Mouse (Mus musculus): Measurements from ENCODE around the gene Ptges3l. TPM values are rescaled to one million over a fixed set of nuclear protein-coding genes. Genes with fewer than 3 reads are reported as not detected.
A peak's percentile ranks its signal among the peaks of the same experiment; 100 is the strongest.
"Not testable (repeated sequence)": the region's sequence is repeated elsewhere in the genome, so short reads cannot be mapped to it uniquely, and the experiment has no call there.

Gene Ptges3l
- 12.8 and 13.4 TPM in 2 replicates for polyA plus RNA-seq (2015; fragmentation: Nextera tagmentation; extraction: Ambion mirVana)

DNA sequence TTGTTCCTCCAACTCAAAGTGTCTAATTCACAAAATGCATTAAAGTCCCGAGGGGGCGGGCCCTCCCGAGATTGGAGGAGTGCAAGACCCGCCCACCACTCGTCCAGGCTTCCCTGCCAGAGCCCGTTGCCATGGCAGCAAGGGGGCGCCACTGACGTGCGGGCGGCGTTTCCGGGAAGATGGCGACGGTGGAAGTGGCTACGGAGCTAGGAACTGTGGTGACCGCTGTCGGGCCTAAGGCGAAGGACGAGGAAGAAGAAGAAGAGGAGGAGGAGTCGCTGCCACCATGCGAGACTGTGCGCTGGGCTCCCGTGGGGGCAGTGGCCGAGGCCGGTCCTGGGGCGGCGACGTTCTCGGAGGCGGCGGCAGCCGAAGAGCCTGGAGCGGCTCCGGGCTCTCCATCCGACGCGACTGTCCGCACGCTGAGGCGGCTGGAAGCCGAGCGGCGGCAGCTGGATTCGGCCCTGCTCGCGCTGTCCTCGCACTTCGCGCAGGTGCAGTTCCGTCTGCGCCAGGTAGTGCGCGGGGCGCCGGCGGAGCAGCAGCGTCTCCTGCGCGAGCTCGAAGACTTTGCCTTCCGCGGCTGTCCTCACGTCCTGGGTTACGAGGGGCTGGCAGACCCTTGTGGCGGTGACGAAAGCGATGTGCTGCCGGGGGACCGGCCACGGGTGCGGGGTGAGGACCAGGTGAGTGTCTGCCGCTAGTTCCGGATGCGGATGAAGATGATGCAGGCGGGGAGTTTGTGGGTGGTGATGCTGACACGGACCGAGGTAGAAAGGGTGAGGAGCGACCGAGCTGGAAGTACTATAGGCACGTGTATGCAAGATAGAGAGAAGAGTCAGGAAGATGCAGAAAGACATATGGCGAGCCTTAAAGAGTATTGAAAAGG, at the start of gene Ptges3l, which contains the start of gene Rundc1:
Gene Ptges3l, minus strand, starts transcription at position 409 of the 889 bp plus-strand sequence.
Gene Rundc1, plus strand, starts transcription at position 161 of the 889 bp plus-strand sequence.
- peak within 1 kb of the TSS; percentile 67 for H3K4me3 ChIP-seq
- H3K27me3 ChIP-seq = no peaks in the 10 kb centered on the region
- H3K36me3 ChIP-seq = peaks cover 11% of the 10 kb centered on the region
- no peaks in the 10 kb centered on the region for H3K9me3 ChIP-seq
- peak; percentile 95 for ATAC-seq (ENCODE audit: borderline replicate concordance, extremely low read depth, low FRiP score, low TSS enrichment)
- H3K4me2 ChIP-seq = peak within 1 kb of the TSS; percentile 79
- peaks cover 27% of the 10 kb centered on the region for H3K4me1 ChIP-seq
- peak within 1 kb of the TSS; percentile 81 for H3K27ac ChIP-seq
- under 1% methylated on average over 81 of the region's 81 CpGs for WGBS
- H3K9ac ChIP-seq = peak within 1 kb of the TSS; percentile 65

DNA sequence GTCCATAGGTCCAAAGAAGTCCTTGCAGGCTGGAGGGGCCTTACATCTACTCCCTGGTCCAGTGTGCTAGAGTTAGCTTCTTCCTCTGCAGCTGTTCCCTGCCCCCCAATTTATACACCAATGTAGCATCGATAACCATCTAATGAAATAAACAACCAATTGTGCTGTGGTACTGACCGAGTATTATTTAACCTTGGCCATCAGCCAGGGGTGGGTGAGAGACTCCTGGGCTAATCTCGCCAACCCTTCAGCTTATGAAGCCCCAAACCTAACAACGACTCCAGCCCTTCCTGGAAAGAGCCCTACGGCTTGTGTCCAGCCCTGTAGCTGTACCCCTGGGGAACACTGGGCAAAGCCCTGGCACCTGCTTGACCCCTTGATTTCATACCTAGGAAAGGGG, 49.2 kb upstream of the Ptges3l start:
- Histone ChIP-seq H3K9me3 (no peaks in the 10 kb centered on the region), H3K9ac (no peak overlapping the region), H3K4me3 (no peak overlapping the region), H3K27ac (no peak overlapping the region), H3K4me1 (peaks cover 4% of the 10 kb centered on the region; the same call in 1 of the 2 replicates), H3K27me3 (no peaks in the 10 kb centered on the region), H3K4me2 (no peak overlapping the region), H3K36me3 (no peaks in the 10 kb centered on the region)
- no peak for ATAC-seq (ENCODE audit: borderline replicate concordance, extremely low read depth, low FRiP score, low TSS enrichment)
- 58% methylated on average over 5 of the region's 5 CpGs for WGBS

DNA sequence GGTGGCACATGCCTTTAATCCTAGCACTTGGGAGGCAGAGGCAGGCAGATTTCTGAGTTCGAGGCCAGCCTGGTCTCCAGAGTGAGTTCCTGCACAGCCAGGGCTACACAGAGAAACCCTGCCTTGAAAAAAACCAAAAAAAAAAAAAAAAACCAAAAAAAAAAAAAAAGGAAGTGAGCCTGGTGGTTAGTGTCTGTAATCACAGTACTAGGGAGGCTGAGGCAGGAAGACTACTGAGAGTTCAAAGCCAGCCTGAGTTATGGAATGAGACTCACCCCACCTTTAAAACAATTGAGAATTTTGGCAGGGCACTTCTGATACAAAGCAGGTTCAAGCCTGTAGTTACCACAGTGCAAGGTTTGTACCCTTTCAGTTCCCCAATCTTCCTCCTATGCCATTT, 48.6 kb upstream of the Ptges3l start:
- H3K36me3 ChIP-seq; ATAC-seq (ENCODE audit: borderline replicate concordance, extremely low read depth, low FRiP score, low TSS enrichment); H3K4me3 ChIP-seq; H3K9ac ChIP-seq; H3K27me3 ChIP-seq; H3K4me1 ChIP-seq; H3K27ac ChIP-seq; H3K9me3 ChIP-seq; H3K4me2 ChIP-seq: not testable (repeated sequence)
- 75% methylated on average over 1 of the region's 1 CpGs for WGBS

DNA sequence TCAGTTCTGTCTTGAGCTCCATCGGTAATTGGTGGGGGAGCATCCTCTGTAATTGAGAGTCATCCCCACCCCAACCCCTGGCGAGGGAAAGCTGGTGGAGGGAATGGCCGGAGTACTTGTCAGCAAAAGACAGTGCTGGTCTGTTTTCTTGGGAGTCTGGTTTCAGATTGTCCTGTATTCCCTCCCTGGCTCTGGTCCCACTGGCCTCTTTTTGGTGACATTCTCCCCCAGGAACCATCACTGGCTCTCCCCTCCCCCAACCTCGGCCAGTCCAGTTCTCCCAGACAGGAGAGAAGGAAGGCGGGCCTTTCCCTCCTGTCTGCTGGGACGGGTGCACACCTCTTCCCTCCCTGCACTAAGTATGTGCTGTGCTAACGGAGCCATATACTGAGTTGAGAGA, 47.2 kb upstream of the Ptges3l start:
- Histone ChIP-seq H3K27ac (no peak overlapping the region), H3K4me3 (no peak overlapping the region), H3K36me3 (no peaks in the 10 kb centered on the region), H3K27me3 (no peaks in the 10 kb centered on the region), H3K4me1 (peaks cover 12% of the 10 kb centered on the region), H3K4me2 (no peak overlapping the region), H3K9me3 (no peaks in the 10 kb centered on the region), H3K9ac (no peak overlapping the region)
- no peak for ATAC-seq (ENCODE audit: borderline replicate concordance, extremely low read depth, low FRiP score, low TSS enrichment)
- 39% methylated on average over 7 of the region's 7 CpGs for WGBS

DNA sequence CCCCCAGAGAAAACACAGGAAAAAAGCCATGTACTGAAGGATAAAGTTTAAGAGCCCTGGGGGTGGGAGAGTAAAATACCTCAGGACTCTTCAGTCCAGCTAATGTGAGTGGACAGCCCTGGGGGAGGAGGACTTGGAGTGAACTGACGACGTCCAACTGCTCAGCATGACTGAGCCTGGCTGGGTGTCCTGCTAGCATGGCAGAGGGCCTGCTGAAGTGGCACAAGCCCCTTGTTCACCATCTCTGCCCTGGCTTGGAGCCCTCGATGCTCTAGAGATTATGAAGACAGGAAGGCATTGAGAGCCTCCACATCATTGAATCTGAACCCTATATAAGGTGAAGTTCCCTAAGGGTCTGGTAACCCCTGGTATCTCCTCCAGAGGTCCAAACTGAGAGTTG, 46.8 kb upstream of the Ptges3l start:
- WGBS = 41% methylated on average over 3 of the region's 3 CpGs
- Histone ChIP-seq H3K36me3 (no peaks in the 10 kb centered on the region), H3K27me3 (no peaks in the 10 kb centered on the region), H3K9me3 (no peaks in the 10 kb centered on the region), H3K4me3 (no peak overlapping the region), H3K4me1 (peaks cover 15% of the 10 kb centered on the region), H3K27ac (no peak overlapping the region), H3K4me2 (no peak overlapping the region), H3K9ac (no peak overlapping the region)
- no peak for ATAC-seq (ENCODE audit: borderline replicate concordance, extremely low read depth, low FRiP score, low TSS enrichment)

DNA sequence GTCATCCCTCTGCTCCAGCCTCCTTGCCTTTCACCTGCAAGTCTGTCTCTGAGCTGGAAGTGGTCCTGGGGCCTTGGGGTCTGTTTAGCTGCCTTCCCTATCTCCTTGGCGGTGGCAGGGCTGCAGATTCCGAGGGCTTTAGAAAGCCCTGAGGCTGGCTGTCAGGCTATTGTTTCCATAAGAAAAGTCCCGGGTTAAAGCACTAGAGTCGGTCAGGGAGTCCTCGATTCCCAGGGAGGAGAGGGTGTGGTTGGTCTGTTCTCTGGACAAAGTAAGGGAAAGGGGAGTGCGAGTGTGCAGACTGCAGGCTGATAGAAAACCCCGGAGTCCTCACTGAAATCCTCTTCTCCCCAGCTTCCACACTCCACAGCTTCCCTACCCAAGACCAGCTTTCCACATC, 45.1 kb upstream of the Ptges3l start:
- Histone ChIP-seq H3K9ac (no peak overlapping the region), H3K27ac (no peak overlapping the region), H3K4me3 (no peak overlapping the region), H3K4me1 (peaks cover 23% of the 10 kb centered on the region), H3K36me3 (no peaks in the 10 kb centered on the region), H3K27me3 (no peaks in the 10 kb centered on the region), H3K9me3 (no peaks in the 10 kb centered on the region), H3K4me2 (no peak overlapping the region)
- WGBS = 50% methylated on average over 7 of the region's 7 CpGs
- ATAC-seq (ENCODE audit: borderline replicate concordance, extremely low read depth, low FRiP score, low TSS enrichment) = no peak

DNA sequence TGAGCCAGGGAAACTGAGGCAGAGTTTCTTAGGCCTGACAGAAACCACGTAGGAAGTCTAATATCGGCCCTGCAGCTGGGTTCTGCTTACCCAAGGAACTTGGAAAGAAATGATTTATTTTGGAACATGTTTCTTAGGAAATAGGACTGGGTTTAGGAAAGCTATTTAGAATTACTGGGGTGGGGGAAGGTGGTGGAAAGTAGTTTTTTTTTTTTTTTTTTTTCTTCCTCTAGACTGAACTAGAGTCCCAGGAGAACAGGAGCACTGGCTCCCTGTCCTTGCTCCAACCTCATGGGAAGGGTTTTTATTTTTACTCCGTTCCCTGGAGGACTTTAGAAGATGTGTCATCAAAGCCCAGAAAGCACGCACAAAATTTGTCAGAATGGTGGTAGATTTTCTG, 44.0 kb upstream of the Ptges3l start:
- no peak for ATAC-seq (ENCODE audit: borderline replicate concordance, extremely low read depth, low FRiP score, low TSS enrichment)
- Histone ChIP-seq H3K4me2 (peak overlapping the region; percentile 96), H3K27ac (no peak overlapping the region), H3K4me3 (peak overlapping the region; percentile 77; the same call in 1 of the 2 replicates), H3K4me1 (peaks cover 33% of the 10 kb centered on the region), H3K36me3 (no peaks in the 10 kb centered on the region), H3K9me3 (no peaks in the 10 kb centered on the region), H3K27me3 (no peaks in the 10 kb centered on the region), H3K9ac (no peak overlapping the region)
- WGBS = 58% methylated on average over 4 of the region's 4 CpGs

DNA sequence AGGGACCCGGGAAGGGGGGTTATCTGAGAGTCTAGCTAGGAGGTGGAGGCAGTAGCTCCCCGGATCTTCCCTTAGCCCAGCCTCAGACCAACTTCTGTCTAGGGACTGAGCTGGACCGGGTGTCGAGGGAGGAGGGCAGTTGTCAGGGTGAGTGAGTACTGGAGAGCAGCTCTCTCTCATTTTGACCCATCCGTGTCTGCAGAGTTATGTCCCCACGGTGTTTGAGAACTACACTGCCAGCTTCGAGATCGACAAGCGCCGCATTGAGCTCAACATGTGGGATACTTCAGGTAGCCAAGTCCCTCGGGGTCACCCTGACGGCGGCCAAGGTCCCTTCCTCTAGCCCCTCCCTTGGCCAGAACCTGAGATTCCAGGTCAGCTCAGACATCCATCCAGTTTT, 43.6 kb upstream of the Ptges3l start:
- WGBS = 4% methylated on average over 13 of the region's 13 CpGs
- H3K27ac ChIP-seq = no peak overlapping the region
- no peak for ATAC-seq (ENCODE audit: borderline replicate concordance, extremely low read depth, low FRiP score, low TSS enrichment)

DNA sequence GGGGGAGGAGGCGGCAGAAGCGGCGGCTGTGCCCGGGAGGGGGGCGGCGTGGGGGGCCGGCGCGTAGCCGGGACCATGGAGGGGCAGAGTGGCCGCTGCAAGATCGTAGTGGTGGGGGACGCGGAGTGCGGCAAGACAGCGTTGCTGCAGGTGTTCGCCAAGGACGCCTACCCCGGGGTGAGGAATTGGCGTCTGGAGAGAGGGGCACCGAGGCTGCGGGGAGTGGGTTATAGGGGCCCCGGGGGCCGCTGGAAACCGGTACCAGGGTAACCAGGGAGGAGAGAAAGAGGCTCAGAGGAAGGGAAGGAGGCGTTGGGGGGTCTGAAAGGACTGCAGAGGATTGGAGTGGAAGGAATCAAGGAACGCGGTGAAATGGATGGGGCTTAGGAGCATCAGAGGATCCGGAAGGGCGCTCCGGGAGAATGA, 43.1 kb upstream of the Ptges3l start:
- Histone ChIP-seq H3K4me3 (peak overlapping the region; percentile 77), H3K27ac (no peak overlapping the region), H3K9ac (peak overlapping the region; percentile 55), H3K4me1 (peaks cover 41% of the 10 kb centered on the region), H3K4me2 (peak overlapping the region; percentile 96), H3K36me3 (no peaks in the 10 kb centered on the region), H3K9me3 (no peaks in the 10 kb centered on the region), H3K27me3 (no peaks in the 10 kb centered on the region)
- ATAC-seq (ENCODE audit: borderline replicate concordance, extremely low read depth, low FRiP score, low TSS enrichment) = no peak
- 1% methylated on average over 31 of the region's 31 CpGs for WGBS

More for the DNA sequence above, 43.6 kb upstream of the Ptges3l start:
- H3K27me3 ChIP-seq = no peaks in the 10 kb centered on the region
- H3K4me2 ChIP-seq = peak overlapping the region; percentile 96
- H3K36me3 ChIP-seq = no peaks in the 10 kb centered on the region
- H3K9me3 ChIP-seq = no peaks in the 10 kb centered on the region
- peaks cover 36% of the 10 kb centered on the region for H3K4me1 ChIP-seq
- peak overlapping the region; percentile 77 for H3K4me3 ChIP-seq
- H3K9ac ChIP-seq = peak overlapping the region; percentile 55

DNA sequence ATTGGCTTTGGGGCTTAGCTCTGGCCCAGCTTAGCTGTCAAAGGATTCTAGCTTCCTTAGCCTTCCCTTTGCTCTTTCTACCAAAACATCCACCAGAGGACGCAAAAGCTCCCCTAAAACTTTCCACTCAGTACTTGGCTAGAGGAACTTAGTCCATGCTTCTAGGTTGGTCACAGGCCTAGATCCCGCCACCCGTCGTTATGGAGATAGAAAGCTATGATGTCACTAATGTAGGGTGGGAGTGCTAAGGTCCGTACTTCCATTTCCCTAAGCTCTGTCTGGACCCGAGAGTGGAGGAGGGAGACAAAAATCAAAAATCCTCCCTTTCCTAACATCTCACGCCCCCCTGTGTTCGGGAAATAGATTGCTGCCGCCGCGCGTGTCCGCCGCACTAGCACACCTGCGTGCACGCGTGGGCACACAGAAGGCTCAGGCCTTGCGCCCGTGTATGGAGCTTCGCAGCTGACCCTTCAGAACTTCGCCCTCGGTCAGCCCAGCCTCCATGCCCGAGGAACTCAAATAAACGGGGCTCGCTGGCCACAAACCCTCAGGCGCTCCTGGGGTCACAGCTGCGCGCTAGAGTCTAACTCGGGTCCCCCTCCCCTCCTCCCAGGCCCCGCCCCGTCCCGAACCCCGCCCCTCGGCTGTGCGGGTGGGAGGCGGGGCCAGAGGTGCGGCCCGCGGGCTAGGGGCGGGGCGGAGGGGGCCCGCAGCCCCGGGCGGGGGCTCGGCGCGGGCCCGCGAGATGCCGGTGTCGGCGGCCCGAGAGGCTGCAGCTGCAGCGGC, 42.5 kb upstream of the Ptges3l start:
- Histone ChIP-seq H3K36me3 (no peaks in the 10 kb centered on the region), H3K27me3 (no peaks in the 10 kb centered on the region), H3K9me3 (no peaks in the 10 kb centered on the region), H3K27ac (no peak overlapping the region), H3K4me2 (peak overlapping the region; percentile 96), H3K4me3 (peak overlapping the region; percentile 77), H3K9ac (peak overlapping the region; percentile 55), H3K4me1 (peaks cover 47% of the 10 kb centered on the region)
- peak; percentile 80 for ATAC-seq (ENCODE audit: borderline replicate concordance, extremely low read depth, low FRiP score, low TSS enrichment)
- WGBS = 1% methylated on average over 53 of the region's 54 CpGs

DNA sequence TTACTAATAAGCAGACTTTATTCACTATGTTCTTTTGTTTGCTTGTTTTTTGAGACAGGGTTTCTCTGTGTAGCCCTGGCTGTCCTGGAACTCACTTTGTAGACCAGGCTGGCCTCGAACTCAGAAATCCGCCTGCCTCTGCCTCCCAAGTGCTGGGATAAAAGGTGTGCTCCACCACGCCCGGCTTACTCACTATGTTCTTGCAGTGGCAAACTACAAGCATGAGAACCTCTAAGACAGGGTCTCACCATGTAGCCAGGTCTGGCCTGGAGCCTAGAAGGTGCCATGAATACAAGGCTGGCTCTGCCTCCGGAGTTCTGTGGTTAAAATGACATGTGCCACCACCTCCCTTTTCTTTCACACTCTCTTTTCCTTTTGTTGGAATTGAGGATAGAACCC, 41.4 kb upstream of the Ptges3l start:
- H3K27me3 ChIP-seq; H3K9me3 ChIP-seq; H3K36me3 ChIP-seq; ATAC-seq (ENCODE audit: borderline replicate concordance, extremely low read depth, low FRiP score, low TSS enrichment); H3K27ac ChIP-seq: not testable (repeated sequence)
- Histone ChIP-seq H3K9ac (peak overlapping the region; percentile 67; the same call in 1 of the 2 replicates), H3K4me1 (peaks cover 52% of the 10 kb centered on the region), H3K4me3 (peak overlapping the region; percentile 72), H3K4me2 (peak overlapping the region; percentile 93)
- 56% methylated on average over 5 of the region's 5 CpGs for WGBS

All from lung, embryonic 15.5 days (tissue).